Mouse (Mus musculus): Measurements from ENCODE around the gene Micu1.

Micu1 gene

DNA sequence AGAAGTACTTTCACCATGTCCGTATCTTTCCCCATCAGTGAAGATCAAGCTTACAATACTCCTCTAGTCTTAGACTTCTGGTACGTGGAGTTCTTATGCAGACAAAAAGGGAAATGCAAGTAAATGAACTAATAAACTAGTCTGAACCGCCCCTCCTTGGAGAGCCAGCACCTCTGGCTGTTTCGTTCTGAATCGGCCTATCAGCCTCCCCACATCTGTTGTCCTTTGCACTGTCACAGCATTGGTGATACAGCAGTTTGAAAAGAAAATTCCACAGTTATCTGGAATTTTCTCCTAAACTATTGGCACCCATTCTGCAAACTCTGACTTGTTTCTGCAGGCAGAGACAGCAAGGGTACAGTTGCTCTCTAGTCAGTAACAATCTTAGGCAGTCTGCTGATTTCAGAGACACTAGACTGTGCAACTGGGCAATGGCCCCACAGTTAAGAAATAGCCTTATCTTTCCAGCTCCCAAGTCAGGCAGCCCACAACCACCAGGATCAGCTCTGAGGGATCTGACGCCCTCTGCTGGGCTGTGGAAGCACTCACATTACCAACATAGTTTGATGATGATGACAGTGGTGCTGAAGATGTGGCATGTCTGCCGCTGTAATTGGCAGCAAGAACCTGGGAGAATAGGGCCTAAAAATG lies 112.4 kb downstream of the Micu1 start:
- no peak for DNase-seq

- peak; percentile 38 for DNase-seq
These were observed 114.3 kb downstream of the Micu1 start for GRCm38 (mm10) chr10:59816569-59816968.

DNA sequence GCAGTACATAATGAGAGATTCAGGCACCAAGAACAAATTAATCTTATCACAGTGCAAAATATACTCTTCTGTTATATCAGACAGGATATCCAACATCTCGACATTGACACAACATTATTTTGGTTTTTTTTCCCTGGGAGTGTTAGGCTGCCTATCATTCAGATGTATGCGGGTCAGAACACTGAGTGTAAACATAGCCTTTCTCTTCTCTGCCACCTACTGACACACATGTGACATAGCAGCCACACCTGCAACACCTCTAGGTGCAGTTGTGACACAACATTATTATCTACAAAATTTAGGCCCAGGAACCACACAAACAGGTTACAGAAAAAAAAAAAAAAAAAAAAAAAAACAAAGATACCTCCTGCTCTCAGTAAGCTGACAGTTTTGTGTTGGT lies 115.3 kb downstream of the Micu1 start:
- peak; percentile 37 for DNase-seq

- no peak for DNase-seq
These were observed 115.7 kb downstream of the Micu1 start for GRCm38 (mm10) chr10:59817991-59818390.

GRCm38 (mm10) chr10:59819146-59819545 lies 116.9 kb downstream of the Micu1 start:
- DNase-seq = no peak

- DNase-seq = no peak
These were observed 118.6 kb downstream of the Micu1 start for GRCm38 (mm10) chr10:59820886-59821285.

DNA sequence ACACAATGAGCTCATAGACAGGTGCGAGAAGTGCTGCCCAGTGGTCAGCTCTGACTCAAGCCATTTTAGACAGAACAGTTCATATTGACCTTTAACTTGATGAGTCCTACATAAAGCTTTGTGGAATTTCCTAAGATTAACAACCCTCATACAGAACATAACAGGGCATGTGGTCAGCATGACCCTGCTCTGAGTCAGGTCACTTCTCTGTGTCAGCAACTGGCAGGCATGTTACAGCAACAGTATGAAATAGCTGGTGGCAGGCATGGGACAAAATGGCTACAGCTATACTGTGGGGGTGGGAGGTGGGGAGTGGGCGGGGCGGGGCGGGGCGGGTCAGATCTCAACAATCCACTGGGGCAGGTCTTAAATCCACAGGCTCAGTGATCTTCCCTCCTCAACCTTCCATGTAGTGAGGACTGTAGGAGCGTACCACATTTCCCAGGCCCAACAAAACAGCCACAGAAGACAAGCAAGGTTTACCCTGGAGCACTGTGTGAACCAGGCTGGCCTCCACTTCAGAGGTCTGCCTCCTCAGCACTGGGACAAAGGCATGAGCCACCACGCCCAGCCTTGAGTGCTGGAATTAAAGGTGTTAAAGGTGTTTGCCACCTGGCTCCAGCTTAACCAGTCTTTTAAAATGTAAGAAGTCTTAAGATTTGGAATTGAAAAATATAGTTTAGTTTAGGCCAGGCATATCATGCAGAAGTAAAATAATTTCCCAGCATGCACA lies 119.2 kb downstream of the Micu1 start:
- no peak for DNase-seq

- no peak for DNase-seq
These were observed 120.6 kb downstream of the Micu1 start for GRCm38 (mm10) chr10:59822857-59823256.

DNA sequence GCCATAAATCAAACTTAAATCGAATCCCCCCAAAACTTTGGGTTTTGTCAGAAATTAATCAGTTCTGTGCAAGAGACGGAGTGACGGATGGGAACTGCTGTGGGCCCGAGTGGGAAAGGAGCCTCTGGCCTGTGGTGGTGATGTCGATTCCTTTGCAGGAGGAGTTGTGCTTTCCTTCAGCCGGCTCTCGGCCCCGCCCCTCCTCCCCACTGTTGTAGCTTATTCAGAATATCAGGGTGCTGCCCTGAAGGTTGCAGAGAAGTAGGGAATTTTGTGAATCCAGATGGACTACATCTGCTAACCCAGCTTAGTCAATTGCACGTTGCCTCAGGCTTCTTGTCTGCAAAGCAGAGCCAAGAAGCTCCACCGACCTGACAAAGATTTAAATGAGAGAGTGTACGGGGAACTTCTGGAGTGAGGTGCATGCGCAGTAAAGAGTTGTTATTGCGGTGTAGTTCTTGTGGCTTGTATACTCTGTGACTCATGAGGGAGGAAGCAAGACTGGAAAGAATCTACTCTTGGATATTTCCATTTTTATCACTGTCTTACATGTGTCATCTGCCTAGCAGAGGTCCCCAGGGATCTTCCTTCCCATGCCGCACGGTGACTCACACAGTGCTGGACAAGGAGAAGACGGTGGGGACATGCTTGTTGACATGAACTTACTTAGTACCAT lies 123.0 kb downstream of the Micu1 start:
- no peak for DNase-seq

DNA sequence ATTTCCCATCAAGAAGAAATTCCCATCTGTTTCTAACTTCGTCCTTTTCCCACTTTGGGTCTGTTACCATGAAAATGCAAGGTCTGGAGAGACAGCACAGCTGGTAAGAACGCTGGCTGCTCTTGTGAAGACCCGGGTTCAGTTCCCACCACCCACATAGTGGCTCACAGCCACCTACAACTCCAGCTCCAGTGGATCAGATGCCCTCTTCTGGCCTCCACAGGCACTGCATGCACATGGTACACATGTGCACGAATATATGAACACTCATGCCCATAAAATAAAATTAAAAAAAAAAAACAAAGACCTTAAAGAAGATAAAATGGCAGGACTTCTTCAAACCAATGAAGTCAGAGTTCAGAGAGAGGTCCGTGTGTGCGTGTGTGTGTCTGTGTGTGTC lies 127.6 kb downstream of the Micu1 start:
- DNase-seq = no peak

DNA sequence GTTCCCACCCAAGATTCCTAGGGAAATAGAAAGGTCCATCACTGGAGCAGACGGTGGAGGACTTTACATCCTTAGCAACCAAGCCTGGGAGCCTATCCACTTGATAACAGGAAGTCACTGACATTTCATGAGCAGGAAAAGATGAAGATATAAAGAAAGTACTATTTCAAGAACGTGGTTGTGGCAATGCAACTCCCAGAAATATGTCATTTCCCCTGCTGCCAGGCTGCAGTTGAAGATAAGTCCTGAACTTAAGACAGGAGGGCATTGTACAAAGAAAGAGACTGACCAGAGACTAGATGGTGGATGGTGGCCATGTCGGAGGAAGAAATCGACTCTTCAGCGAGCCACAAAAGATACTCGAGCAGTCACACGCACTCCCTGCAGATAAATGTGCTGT lies 129.7 kb downstream of the Micu1 start:
- no peak for DNase-seq

- no peak for DNase-seq
These were observed 133.3 kb downstream of the Micu1 start for GRCm38 (mm10) chr10:59835301-59836155.

DNA sequence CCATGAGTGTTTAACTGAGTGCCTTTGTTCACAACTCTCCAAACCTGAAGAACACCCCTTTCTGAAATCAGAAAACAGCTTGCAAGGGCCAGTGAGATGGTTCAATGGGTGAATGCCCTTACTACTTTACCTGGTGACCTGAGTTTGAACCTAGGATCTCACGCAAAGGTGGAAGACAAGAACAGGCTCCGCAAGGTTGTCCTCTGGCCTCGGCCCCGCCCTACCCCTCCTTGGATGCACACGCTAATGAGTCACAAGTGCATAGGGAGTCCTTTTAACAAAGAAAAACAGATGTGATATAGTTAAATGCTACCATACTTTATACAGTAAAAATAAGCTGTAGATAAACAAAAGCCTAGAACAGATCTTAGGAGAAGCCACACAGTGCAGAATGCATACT lies 135.2 kb downstream of the Micu1 start:
- DNase-seq = no peak

GRCm38 (mm10) chr10:59841434-59841833 lies 139.2 kb downstream of the Micu1 start:
- DNase-seq = no peak

GRCm38 (mm10) chr10:59843125-59843524 lies 140.8 kb downstream of the Micu1 start:
- DNase-seq = no peak

DNA sequence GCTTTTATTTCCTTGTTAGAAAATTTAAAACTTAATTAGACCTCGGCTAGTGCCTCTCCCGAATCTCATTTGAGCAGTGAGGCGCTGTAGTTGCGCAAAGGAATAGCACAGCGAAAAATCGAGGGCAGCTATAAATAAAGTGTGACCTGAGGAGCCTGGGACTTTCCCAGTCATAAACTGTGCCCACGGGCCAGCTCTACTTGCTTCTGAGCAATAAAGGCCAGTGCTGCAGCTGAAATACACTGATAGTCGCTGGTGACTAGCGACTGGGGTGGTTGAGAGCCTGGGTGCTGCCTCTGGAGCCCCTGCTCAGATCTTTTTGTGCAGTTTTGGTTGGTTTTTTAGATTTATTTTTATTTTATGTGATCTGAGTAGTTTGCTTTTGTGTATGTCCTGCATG lies 142.4 kb downstream of the Micu1 start:
- DNase-seq = no peak

GRCm38 (mm10) chr10:59846416-59846815 lies 144.1 kb downstream of the Micu1 start:
- no peak for DNase-seq

DNA sequence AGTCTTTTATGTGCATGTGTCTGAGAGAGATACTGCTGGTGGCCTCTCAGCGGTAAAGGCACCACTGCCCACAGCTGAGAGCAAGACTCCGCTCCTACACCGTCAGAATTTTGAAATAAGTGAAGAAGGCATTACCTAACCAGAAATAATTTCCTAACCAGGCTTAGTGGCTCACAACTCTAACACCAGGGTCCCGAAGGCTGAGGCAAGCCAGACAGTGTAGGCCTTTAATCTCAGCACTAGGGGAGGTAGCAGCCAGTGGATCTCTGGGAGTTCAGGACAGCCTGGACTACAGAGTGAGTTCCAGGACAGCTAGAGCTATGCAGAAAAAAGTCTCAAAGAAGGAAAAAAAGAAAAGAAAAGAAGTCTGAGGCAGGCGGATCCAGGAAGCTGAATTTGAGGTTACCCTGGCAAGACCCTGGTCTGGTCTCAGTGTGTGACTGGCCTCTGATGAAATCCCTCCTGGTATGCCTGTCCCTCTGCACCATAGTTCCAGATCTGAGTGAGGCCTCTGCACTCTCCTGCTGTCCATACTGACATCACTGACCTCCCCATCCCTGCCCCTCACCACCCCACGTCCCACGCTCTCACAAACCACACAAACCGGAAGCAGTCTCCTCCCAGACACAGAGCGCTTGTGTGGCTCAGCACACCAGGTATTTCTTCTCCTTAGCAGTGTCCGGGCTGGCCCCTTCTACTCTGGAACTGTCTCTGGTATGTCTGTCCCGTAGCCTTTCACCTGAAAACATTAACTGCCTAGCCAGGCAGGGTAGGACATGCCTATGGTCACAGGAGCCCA lies 146.0 kb downstream of the Micu1 start:
- no peak for DNase-seq

DNA sequence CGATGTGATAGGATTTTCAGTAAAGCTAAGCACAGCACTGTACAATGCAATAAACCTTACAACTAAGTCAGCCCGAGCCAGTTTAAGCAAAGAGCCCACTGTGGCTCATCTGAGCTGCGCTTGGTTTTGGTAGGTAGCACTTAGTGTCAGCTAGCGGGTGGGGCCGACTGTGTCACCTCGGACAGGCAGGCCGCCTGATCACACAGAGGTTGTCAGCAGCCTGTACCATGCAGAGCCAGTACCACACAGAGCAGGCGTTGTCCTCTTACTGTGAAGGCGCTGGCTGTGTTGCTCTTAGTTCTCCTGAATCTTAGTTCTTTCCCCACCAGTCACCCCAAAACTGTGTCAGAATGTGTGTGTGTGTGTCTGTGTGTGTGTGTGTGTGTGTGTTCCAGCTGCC lies 146.7 kb downstream of the Micu1 start:
- no peak for DNase-seq

DNA sequence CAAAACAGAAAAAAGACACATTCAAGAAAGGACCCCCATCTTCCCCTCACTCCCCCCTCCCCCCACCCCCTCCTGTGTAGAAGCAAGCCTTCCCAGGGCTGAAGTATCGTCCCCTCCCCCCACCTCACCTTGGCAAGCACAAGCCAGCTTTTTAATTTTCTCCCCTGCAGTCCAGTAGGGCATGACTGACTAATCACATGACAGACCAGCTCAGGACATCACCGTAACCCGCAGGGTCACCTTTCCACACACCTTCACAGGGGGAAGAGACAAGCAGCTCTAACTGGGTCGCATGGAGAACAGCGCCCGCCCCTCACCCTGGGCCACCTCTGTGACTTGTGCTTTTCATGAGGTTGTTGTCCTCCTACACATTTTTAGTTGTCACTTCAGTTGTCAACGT lies 147.1 kb downstream of the Micu1 start:
- DNase-seq = no peak

DNA sequence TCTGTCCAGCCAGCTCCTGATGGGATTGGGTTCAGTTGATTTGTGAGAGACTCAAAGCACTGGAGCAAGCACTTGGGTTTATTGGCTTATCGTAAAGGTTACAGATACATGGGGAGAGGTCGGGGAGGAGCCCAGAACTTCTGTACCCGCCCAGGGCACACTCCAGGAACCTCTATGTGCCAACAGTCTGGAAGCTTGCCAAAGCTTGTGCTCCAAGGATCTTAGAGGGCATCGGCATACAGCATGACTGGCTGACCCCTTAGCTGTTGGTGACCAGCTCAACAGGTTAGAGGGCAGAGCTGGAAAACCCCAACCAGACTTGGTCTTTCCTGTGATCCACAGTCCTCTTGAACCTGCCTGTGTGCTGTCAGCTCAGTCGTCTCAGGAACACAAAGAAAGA lies 154.9 kb downstream of the Micu1 start:
- no peak for DNase-seq

- no peak for DNase-seq
These were observed 158.4 kb downstream of the Micu1 start for GRCm38 (mm10) chr10:59860684-59861083.
